Mouse (Mus musculus): ENCODE measurements around the gene Wdfy3. TPM values are rescaled to one million over a fixed set of nuclear protein-coding genes. Genes with fewer than 3 reads are reported as not detected.
A peak's percentile ranks its signal among the peaks of the same experiment; 100 is the strongest.

The Wdfy3 gene
- polyA plus RNA-seq, 1 experiment from 2014 or later: 15.7 TPM

DNA sequence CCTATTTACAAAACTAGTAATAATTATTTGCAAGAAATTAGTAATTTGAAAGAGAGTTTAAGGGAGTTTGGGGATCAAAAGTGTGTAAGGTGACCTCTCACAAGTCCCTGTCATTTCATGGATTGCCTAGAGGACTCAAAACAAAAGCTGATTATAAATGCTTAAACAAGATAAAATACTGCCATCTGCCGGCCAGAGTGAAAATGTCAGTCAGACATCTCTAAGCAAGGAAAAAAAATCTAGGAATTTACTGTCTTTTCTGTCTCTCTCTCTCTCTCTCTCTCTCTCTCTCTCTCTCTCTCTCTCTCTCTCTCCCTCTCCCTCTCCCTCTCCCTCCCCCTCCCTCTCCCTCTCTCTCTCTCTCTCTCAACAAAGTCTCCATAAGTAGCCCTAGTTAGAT is 4.4 kb upstream of the Wdfy3 start:
- Histone ChIP-seq H3K4me3 (no peak overlapping the region), H3K4me2 (no peak overlapping the region), H3K9me3 (replicated peaks) (no peaks in the 10 kb centered on the region), H3K36me3 (no peaks in the 10 kb centered on the region), H3K27me3 (replicated peaks) (no peaks in the 10 kb centered on the region), H3K9ac (no peak overlapping the region), H3K4me1 (replicated peaks) (no peaks in the 10 kb centered on the region), H3K27ac (ENCODE audit: poor library complexity, severe bottlenecking) (no peak overlapping the region)
- 0% methylated on average over 1 of the region's 1 CpGs for WGBS
- no peak for ATAC-seq (ENCODE audit: insufficient number of reproducible peaks, low FRiP score)

DNA sequence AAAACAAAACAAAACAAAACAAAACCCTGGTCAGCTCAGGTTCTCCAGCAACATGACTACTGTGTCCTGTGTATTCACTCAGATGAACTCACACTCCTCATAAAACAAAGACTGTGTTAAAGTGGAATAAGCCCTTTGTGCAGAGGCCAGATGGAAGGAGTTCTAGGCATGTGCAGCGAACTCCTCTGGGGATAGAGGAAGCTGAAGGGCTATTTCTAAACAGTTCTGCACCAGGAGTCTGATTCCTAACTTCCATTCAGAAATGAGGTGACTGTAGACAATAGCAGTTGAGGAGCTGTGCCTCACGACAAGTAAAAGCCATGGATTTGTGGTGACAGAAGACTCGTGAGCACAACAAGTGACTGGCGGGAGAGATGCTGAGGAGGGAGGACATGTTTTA is 2.3 kb upstream of the Wdfy3 start:
- WGBS: 63% methylated on average over 4 of the region's 4 CpGs
- Histone ChIP-seq H3K9ac (no peak overlapping the region), H3K27ac (ENCODE audit: poor library complexity, severe bottlenecking) (no peak overlapping the region), H3K9me3 (replicated peaks) (no peaks in the 10 kb centered on the region), H3K4me2 (no peak overlapping the region), H3K4me3 (no peak overlapping the region), H3K36me3 (peaks cover 3% of the 10 kb centered on the region; the same call in 1 of the 2 replicates), H3K4me1 (replicated peaks) (peaks cover 10% of the 10 kb centered on the region), H3K27me3 (replicated peaks) (no peaks in the 10 kb centered on the region)
- no peak for ATAC-seq (ENCODE audit: insufficient number of reproducible peaks, low FRiP score)

DNA sequence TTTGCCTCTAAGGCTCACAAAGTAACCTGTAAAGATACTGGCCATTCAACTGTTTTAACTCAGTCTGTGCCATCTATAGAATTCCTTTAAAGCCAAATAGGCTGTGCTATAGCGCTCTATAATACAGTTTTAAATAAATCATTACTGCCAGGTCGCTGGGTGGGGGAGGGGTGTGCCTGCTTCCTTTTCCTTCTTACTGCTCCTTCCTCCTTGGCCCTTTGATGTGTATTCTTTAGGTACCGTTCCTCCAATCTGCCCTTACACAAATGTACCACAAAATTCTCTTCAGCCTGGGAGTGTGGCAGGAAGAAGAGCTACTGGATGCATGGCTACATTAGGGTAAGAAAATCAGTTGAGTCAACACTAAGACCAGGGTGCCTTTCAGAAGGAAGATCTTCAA is 1.5 kb upstream of the Wdfy3 start:
- H3K27ac ChIP-seq (ENCODE audit: poor library complexity, severe bottlenecking): no peak overlapping the region
- peaks cover 12% of the 10 kb centered on the region for H3K4me1 ChIP-seq (replicated peaks)
- no peak overlapping the region for H3K4me2 ChIP-seq
- no peaks in the 10 kb centered on the region for H3K9me3 ChIP-seq (replicated peaks)
- H3K9ac ChIP-seq: no peak overlapping the region
- H3K36me3 ChIP-seq: peaks cover 5% of the 10 kb centered on the region; the same call in 1 of the 2 replicates
- H3K4me3 ChIP-seq: no peak overlapping the region
- 63% methylated on average over 3 of the region's 3 CpGs for WGBS
- no peaks in the 10 kb centered on the region for H3K27me3 ChIP-seq (replicated peaks)
- no peak for ATAC-seq (ENCODE audit: insufficient number of reproducible peaks, low FRiP score)

DNA sequence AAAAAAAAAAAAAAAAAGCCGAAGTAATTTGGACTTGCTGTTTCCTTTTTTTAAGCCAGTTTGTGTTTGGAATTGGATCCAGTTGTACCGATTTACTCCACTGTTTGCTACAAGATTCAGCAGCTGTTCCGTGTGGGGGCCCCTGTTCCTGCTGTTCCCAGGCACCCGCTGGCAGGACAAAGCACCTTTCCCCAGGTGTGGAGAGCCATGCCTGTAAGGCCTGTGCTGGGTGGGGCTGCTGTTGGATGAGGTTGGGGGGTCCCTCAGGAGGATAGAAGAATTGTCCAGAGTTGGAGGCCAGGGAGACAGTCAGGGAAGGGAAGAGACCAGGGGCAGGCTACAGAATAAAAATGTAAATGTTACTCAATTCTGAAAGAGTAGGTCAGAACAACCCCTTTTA is 1.1 kb upstream of the Wdfy3 start:
- WGBS: 50% methylated on average over 4 of the region's 4 CpGs
- H3K4me2 ChIP-seq: no peak overlapping the region
- no peak overlapping the region for H3K27ac ChIP-seq (ENCODE audit: poor library complexity, severe bottlenecking)

DNA sequence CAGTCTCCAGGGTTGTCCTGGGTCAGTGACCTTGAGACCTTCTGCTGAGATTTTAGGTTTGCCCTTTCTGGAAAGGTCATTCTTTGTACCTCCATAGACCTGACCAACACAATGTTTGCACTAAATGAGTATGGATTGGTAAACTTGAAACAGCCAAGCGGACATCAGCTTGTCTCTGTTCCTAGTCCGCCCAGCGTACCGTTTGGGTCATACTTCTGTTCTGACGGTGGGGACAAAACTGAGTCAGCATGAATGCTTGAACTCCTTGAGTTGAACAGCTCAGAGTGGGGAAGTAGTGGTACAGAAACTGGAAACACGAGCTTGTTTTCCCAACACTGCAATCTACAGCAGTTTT is 670 bp upstream of the Wdfy3 start:
- peak overlapping the region; percentile 87; the same call in 1 of the 2 replicates for H3K27ac ChIP-seq (ENCODE audit: poor library complexity, severe bottlenecking)
- H3K4me3 ChIP-seq: peak overlapping the region; percentile 79
- 20% methylated on average over 6 of the region's 6 CpGs for WGBS
- H3K9ac ChIP-seq: peak overlapping the region; percentile 93
- ATAC-seq (ENCODE audit: insufficient number of reproducible peaks, low FRiP score): no peak; the same call in 1 of the 2 replicates
- peak overlapping the region; percentile 75 for H3K4me2 ChIP-seq
- peaks cover 6% of the 10 kb centered on the region; the same call in 1 of the 2 replicates for H3K36me3 ChIP-seq
- H3K27me3 ChIP-seq (replicated peaks): no peaks in the 10 kb centered on the region
- no peaks in the 10 kb centered on the region for H3K9me3 ChIP-seq (replicated peaks)
- peaks cover 12% of the 10 kb centered on the region for H3K4me1 ChIP-seq (replicated peaks)

More for the DNA sequence above, 1.1 kb upstream of the Wdfy3 start:
- no peak for ATAC-seq (ENCODE audit: insufficient number of reproducible peaks, low FRiP score)
- Histone ChIP-seq H3K9me3 (replicated peaks) (no peaks in the 10 kb centered on the region), H3K9ac (no peak overlapping the region), H3K36me3 (peaks cover 5% of the 10 kb centered on the region; the same call in 1 of the 2 replicates), H3K4me1 (replicated peaks) (peaks cover 12% of the 10 kb centered on the region), H3K27me3 (replicated peaks) (no peaks in the 10 kb centered on the region), H3K4me3 (no peak overlapping the region)

DNA sequence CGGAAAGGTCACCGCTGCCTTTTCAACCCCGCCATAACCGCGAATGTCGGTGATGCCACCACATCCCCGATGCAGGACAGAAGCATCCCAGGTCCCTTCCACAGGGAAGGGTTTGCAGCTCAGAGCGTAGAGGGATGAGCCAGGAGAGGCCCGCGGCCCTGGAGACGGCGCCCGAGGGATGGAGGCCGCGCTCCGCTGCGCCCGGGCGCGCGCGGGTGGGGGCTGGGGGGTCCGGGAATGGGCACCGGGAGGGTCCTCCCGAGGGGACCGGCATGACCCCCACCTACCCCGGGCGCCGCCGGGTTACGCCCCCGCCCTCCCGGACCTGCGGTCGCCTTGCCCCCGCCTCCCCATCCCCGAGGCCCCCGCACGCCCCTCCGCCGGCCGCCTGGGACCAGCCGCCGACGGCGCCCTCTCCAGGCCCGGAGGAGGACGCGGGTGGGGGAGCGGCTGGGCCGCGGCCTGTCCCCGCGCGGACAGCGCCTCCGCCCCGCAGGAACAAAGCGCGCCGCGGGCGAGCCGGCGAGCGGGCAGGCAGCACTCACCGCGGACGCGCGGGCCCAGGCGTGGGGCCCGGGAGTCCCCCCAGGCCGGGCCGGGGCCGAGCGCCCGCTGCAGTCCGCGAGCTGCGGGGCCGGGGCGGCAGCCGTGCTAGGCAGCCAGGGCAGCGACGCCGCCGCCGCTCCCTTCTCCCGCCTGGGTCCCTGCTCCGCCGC is 512 bp downstream of the Wdfy3 start:
- no peaks in the 10 kb centered on the region for H3K27me3 ChIP-seq (replicated peaks)

DNA sequence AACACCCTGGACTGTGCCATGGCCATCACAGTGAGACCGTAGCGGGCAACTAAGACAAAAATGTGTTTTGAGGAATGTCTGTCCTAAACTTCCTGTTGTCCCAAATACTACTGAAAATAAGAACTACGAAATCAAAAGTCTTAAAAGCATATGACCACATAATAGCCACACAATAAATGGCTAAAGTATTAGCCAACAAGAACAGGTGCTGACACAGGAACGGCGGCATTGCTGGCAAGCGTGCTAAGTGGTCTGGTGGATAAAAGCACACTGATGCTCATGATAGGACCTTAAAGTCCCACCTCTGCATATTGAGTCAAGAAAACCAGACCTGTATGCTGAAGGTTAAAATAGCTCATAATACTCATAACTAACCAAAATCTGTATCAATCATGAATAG is 3.3 kb downstream of the Wdfy3 start:
- 92% methylated on average over 6 of the region's 6 CpGs for WGBS
- Histone ChIP-seq H3K27ac (ENCODE audit: poor library complexity, severe bottlenecking) (no peak overlapping the region), H3K4me3 (no peak overlapping the region), H3K4me2 (no peak overlapping the region), H3K4me1 (replicated peaks) (peaks cover 40% of the 10 kb centered on the region), H3K36me3 (peaks cover 7% of the 10 kb centered on the region; the same call in 1 of the 2 replicates), H3K9ac (no peak overlapping the region), H3K9me3 (replicated peaks) (no peaks in the 10 kb centered on the region), H3K27me3 (replicated peaks) (no peaks in the 10 kb centered on the region)
- ATAC-seq (ENCODE audit: insufficient number of reproducible peaks, low FRiP score): no peak

More for the DNA sequence above, 512 bp downstream of the Wdfy3 start:
- Histone ChIP-seq H3K9me3 (replicated peaks) (no peaks in the 10 kb centered on the region), H3K9ac (peak overlapping the region; percentile 93), H3K4me2 (peak overlapping the region; percentile 75), H3K4me1 (replicated peaks) (peaks cover 17% of the 10 kb centered on the region), H3K4me3 (peak overlapping the region; percentile 79), H3K36me3 (peaks cover 7% of the 10 kb centered on the region; the same call in 1 of the 2 replicates), H3K27ac (ENCODE audit: poor library complexity, severe bottlenecking) (peak overlapping the region; percentile 87)
- WGBS: under 1% methylated on average over 67 of the region's 92 CpGs
- ATAC-seq (ENCODE audit: insufficient number of reproducible peaks, low FRiP score): peak; percentile 83

DNA sequence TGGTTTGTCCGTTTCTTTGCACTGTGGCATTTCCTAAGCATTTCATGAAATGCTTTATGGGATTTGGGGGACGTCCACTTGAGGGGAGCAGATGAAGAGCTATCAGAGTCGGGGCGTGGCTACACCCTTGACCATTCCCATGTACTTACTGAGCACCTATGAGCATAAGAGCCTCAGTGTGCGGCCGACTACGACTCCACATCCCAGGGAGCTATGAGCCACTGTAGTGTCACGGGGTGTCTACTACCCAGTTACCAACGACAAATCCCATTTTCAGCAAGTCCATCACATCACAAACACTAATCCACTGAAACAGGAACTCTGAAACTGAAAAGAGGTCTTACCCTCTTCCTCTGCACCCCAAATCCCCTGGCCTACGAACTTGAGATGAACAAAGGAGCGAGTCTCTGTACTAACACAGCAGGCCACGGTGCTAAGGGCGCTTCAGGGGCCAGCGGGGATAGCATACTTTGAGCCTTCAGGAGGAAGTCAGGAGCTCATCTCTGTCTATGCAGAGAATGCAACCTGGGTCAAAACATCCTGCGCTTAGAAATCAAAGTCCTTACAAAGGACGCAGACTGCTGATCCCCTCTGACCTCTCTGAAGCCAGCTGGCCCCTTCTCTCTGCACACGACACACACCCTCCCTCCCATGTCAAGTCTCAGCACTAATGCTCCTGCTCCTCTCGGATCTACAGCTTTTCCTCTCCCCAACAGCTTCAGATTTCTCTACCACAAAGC is 6.5 kb downstream of the Wdfy3 start:
- Histone ChIP-seq H3K4me3 (no peak overlapping the region), H3K4me1 (replicated peaks) (peaks cover 46% of the 10 kb centered on the region), H3K9ac (no peak overlapping the region; the same call in 1 of the 2 replicates), H3K9me3 (replicated peaks) (no peaks in the 10 kb centered on the region), H3K27ac (ENCODE audit: poor library complexity, severe bottlenecking) (0 out of 2 replicates have a peak overlapping the region, but pooled peaks have one; percentile 34), H3K36me3 (peaks cover 7% of the 10 kb centered on the region; the same call in 1 of the 2 replicates), H3K4me2 (no peak overlapping the region), H3K27me3 (replicated peaks) (no peaks in the 10 kb centered on the region)
- ATAC-seq (ENCODE audit: insufficient number of reproducible peaks, low FRiP score): no peak
- whole genome bisulfite sequencing: 63% methylated on average over 18 of the region's 18 CpGs

DNA sequence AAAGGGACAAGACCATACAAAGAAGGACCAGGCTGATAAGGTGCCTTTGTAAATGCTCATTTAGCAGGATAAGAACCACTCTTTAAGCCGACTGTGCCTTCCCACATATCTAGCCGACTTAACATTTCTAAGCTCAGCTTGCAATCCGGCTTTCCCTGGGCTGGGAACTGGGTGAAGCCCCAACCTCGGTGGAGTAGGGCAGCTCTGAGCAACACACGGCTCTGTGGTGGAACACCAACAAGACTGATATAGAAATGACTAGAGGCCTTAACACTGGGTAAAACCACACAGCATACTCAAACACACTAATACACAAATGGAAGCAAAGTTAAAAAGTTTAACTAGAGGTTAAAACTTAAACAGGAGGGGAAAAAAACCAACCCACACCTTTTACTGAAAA is 7.9 kb downstream of the Wdfy3 start:
- H3K9me3 ChIP-seq (replicated peaks): no peaks in the 10 kb centered on the region
- no peaks in the 10 kb centered on the region for H3K27me3 ChIP-seq (replicated peaks)
- peaks cover 34% of the 10 kb centered on the region for H3K4me1 ChIP-seq (replicated peaks)
- H3K27ac ChIP-seq (ENCODE audit: poor library complexity, severe bottlenecking): no peak overlapping the region
- no peak overlapping the region for H3K4me3 ChIP-seq
- 45% methylated on average over 5 of the region's 5 CpGs for WGBS
- H3K36me3 ChIP-seq: peaks cover 3% of the 10 kb centered on the region; the same call in 1 of the 2 replicates
- no peak for ATAC-seq (ENCODE audit: insufficient number of reproducible peaks, low FRiP score)
- H3K9ac ChIP-seq: no peak overlapping the region
- no peak overlapping the region for H3K4me2 ChIP-seq

DNA sequence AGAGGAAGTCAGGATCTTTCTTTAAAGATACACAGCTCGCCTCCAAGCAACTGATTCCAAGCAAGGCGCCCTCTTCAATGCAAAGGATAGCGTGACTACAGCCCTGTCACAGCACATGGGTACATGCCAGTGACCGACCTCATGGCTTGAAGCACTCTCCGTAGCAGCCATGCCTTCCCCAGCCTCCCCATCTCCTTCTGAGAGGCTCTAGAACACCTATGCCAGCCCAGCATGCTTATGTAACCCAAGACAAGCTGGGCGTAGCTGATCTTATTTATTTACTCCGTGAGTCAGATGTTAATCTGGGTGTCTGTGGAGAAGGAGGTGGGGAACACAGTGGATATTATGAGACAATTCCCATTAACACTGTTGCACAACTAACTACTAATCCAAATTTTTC is 13.8 kb downstream of the Wdfy3 start:
- Histone ChIP-seq H3K36me3 (no peaks in the 10 kb centered on the region), H3K27ac (ENCODE audit: poor library complexity, severe bottlenecking) (no peak overlapping the region), H3K4me1 (replicated peaks) (peaks cover 28% of the 10 kb centered on the region), H3K9me3 (replicated peaks) (no peaks in the 10 kb centered on the region), H3K4me2 (no peak overlapping the region), H3K9ac (no peak overlapping the region), H3K27me3 (replicated peaks) (no peaks in the 10 kb centered on the region), H3K4me3 (no peak overlapping the region)
- WGBS: 65% methylated on average over 7 of the region's 7 CpGs
- no peak for ATAC-seq (ENCODE audit: insufficient number of reproducible peaks, low FRiP score)

DNA sequence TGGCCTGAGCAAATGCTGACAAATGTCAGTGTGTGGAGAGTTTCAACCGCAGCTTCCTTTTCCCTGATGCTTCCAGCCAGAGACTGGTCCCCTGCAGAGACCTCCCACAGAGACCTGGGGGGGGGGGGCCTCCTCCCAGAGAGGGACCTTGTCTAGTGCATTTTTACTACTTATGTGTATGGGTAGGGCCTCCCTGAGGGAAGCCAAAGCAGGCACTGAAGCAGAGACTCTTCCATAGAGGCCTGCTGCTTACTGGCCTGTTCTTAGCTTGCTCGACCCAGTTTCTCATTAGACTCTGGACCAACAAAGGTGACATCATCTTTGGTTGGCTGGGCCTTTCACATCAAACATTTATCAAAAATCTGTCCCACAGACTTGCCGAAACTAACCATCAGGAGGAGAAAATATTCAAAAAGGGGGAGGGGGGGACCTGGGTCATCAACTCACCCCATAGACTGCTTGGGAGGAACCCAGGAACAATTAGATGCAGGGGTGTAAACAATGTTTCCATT is 14.5 kb downstream of the Wdfy3 start:
- Histone ChIP-seq H3K4me2 (no peak overlapping the region), H3K4me1 (replicated peaks) (peaks cover 35% of the 10 kb centered on the region), H3K36me3 (no peaks in the 10 kb centered on the region), H3K27ac (ENCODE audit: poor library complexity, severe bottlenecking) (no peak overlapping the region), H3K27me3 (replicated peaks) (no peaks in the 10 kb centered on the region), H3K9ac (no peak overlapping the region), H3K9me3 (replicated peaks) (no peaks in the 10 kb centered on the region), H3K4me3 (no peak overlapping the region)
- 33% methylated on average over 3 of the region's 3 CpGs for WGBS
- ATAC-seq (ENCODE audit: insufficient number of reproducible peaks, low FRiP score): no peak
